Mouse (Mus musculus): ENCODE measurements at regions not wholly inside any gene's neighbourhood (a gene's known extent, or its start where the extent isn't known, plus 50 kb on each side); places are given as distances from the start of the nearest gene placed in this dataset.

DNA sequence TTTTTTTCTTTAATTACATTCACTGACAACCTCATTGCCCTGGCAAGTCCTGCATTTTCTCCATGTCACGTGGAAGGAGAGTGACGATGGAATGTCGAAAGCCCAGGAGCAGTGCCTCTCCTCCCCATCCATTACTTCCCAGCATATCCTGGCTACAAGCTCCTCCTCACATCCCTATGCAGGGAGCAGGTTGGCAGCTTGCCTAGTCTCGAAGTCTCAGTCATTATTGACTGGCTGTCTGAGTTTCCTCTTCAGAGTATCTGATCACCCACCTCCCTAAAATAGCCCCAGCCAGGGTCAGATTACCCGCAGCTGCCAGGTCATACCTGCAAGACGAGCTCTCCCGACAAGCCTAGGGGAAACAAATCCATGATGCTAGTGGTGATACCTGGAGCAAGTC, 83.7 kb upstream of the Galnt15 start:
- no peak for TF ChIP-seq CTCF (IDR thresholded peaks at IDR 0.05; ENCODE audit: control insufficient read depth, insufficient read depth, insufficient read length)
- no peak for TF ChIP-seq USF1 (IDR thresholded peaks at IDR 0.05; ENCODE audit: low read depth)
- no peak for TF ChIP-seq MAX (IDR thresholded peaks at IDR 0.05)
- TF ChIP-seq CEBPB (IDR thresholded peaks at IDR 0.05; ENCODE audit: low read depth), result no peak
- no peak for TF ChIP-seq MYOD1 (IDR thresholded peaks at IDR 0.05; ENCODE audit: control insufficient read depth, insufficient read length, low read depth)

All from C2C12 (cell line).